Mouse (Mus musculus): ENCODE measurements around the gene Axin2.

Gene Axin2

DNA sequence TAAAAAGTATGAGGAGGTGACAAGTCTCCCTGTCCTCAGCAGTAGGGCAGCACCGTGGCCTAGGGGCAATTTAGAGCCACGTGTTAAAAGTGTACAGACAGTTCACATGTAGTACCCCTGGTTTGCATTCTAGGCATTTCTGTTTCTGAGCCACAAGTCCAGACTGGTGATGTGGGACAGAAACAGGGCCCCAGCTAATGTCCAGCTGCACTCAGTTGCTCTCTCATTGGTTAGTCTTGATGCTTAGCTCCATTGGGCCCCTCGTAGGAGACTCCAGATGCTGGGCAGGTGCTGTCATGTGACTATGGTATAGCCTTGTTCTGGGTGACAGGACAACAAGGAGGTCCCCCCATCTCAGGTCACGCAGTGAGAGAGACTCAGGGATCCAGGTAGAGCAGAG, 9.0 kb downstream of the Axin2 start:
- no peak for DNase-seq (ENCODE audit: low spot score)

DNA sequence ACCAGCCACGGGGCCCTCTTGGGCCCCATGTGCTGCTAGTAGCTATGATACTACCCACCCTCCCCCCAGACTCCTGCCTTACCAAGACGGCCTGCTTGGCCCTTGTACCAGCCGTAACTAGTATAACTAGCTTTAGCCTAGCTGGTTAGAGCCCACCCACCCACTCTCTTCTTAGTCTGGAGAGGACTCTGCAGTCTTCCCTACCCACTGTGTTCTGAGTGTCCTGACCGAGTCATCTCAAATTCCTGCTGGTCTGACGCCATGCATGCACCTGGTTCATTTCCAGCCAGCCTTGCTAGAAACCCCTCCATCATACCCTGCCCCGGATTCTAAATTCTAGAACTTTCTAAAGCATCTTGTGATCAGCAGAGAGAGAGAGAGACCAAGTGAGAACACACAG, 9.6 kb downstream of the Axin2 start:
- DNase-seq (ENCODE audit: low spot score), result no peak

DNA sequence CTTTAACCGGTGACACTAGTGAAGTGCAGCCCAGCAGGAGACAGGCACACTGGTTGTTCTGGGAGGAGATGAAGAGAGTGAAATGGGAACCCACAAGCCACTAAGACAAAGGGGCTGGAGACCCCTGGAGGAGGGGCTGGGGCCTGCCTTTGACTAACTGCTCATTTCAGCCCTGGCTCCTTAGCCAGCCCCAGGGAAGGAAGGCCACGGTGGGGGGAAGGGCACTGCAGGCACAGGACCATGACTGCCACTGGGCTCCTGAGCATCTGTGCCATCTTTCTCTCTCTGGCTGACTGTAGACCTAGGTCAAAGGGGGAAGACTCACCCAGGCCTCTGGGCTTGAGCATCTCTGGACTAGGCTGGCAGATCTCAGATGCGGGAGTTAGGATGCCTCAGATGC, 10.5 kb downstream of the Axin2 start:
- DNase-seq (ENCODE audit: low spot score), result no peak

DNA sequence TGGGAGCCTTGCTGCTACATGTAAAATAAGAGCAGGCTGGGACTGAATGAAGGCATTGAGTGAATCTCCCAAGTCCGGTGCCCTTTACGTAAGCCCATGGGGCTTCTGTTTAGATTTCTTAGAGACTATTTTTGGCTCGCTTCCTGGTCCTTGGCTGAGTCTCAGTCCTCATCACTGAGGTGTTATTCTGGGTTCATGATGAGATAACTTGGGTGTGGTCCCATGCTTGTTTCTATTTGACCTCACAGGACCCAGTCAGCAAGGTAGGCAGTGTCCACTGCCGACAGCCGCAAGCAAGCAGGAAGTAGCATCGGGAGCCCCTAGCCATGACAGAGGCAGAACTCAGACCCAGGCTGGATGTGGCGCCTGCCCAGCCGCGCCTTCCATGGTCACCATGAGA, 13.7 kb downstream of the Axin2 start:
- DNase-seq (ENCODE audit: low spot score), result no peak

DNA sequence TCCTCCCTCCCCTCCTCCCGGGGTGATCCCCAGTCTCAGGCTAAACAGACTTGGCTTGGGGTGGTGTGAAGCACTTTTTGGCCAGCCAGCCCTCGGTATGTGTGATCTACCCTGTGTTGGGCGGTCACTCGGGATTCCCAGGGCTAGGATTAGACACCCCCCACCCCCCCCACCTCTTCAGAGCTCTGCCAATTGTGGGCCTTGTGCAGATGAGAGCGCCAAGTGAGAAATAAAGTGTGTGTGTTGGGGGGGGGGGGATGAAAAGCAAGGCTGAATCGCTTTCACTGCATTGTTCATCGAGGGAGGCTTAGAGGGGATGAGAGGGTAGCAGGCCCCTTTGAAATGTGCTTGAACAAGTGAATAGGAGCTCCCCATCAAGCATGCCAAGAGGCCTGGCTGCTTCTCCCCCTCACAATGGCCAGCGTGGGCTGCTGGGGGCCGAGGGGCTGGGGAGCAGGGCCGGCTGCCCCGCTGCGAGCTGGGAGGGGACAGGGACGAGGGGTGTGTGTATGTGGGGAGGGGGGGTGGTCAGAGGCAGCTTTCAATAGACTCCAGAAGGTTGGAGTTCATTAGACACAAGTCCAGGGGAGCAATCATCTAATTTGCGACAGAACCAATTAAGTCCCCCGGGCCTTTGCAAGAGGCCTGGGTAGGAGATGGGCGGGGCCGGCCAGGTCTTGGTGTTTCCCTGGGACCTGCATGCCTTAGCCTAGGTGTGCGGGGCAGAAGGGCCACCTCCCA, 15.1 kb downstream of the Axin2 start:
- no peak for DNase-seq (ENCODE audit: low spot score)

DNA sequence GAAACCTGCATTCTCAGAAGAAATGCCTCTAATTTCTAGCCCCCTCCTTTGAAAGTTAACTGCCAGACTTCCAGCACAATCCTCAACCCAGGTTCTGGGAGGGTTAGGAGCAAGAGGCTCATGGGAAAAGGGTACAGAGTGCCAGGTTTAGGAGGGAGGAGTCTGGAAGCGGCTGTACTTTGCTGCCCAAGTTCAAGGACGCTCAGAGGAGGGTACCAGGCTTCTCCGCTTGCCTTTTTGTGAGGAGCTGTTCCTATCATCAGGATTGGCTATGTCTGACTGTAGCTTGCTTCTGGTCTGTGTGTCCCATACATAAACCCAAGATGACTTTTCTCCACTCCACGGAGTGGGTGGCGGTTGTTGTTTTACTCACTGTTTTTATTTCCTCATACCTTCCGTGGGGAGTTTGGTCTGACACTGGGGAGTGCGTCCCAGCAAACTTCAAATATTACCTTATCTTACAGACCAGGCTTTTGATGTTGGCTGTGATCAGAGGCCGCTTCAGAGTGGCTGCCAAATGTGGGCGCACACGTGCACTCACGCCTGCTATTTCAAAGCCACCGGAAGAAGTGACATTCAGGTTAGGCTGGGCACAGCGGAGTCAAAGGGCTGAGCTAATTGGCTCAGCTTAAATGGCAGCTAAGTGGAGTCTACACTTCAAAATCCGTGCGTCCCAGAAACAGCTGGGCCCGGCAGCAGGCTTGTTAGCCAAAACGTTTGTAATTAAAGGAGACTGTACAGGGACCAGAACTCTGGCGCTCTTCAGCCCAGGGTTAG, 16.1 kb downstream of the Axin2 start:
- DNase-seq (ENCODE audit: low spot score), result no peak

DNA sequence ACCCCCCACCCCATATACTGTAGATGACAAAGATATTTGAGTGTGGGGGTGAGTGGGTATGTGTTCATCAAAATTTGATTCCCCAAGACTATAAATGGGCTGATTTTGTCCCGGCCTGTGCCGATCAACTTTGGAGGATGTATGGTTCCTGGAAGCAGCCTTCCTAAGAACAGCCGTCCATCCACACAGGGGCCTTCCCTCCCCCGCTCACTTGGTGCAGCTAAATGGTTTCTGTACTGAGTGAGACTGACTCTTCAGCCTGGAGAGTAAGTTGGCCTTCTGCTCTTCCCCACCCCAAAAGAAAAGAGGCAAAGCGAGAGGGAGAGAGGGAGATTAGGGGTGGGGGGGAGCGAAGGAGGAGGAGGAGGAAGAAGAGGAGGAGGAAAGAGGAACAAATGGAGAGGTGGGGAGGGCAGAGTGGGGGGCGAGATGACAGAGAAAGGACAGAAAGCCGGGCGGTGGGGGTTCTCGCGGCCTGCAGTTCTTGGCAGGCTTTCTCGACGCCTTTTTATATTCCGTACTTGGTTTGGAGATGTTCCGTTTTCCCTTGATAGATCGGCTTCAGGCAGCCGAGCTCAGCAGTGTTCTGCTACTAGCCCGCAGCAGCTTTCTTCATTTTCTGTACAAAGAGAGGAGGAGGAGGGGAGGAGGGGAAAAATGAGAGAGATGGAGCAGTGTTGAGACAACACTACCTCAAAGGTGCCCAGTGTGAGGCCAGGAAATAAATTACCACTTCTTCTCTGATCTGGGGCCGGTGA, 20.7 kb downstream of the Axin2 start:
- DNase-seq (ENCODE audit: low spot score), result no peak

DNA sequence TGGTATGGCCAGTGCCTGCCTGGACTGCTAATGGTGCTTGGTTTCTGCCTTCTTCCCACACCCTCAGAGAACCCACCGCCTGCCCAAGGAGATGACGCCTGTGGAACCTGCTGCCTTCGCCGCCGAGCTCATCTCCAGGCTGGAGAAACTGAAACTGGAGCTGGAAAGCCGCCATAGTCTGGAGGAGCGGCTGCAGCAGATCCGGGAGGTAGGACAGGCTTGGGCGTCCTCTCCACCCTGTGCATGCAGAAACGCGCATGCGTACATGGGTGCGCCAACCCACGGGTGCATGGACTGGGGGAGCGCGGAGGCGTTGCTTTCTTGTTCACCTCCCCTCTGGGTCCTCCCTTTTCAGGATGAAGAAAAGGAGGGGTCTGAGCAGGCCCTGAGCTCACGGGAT, 21.7 kb downstream of the Axin2 start:
- DNase-seq (ENCODE audit: low spot score), result no peak

DNA sequence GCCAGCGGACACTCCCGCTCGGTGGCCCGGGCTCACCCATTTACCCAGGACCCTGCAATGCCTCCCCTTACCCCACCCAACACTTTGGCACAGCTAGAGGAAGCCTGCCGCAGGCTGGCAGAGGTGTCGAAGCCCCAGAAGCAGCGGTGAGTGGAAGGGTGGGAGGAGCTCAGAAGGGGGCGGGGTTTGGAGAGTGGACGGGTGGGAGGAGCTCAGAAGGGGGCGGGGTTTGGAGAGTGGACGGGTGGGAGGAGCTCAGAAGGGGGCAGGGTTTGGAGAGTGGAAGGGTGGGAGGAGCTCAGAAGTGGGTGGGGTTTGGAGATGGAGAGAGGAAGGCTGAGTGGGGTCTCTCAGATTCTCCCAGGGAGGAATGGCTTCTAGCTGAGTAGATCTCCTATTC, 23.6 kb downstream of the Axin2 start:
- no peak for DNase-seq (ENCODE audit: low spot score)

DNA sequence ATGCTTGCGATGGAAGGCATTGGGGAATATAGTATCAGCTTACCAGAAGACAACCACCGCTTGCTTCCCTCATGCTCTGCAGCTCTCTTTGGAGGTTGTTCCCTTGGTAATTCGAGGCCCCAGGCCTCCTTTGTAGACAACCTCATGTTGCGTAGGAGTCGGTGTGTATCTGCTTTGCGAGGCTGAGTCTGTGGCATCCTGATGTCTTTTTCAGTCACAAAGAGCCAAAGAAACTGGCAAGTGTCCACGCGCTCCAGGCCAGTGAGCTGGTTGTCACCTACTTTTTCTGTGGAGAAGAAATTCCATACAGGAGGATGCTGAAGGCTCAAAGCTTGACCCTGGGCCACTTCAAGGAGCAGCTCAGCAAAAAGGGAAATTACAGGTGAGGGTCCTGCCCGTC, 25.5 kb downstream of the Axin2 start:
- no peak for DNase-seq (ENCODE audit: low spot score)

DNA sequence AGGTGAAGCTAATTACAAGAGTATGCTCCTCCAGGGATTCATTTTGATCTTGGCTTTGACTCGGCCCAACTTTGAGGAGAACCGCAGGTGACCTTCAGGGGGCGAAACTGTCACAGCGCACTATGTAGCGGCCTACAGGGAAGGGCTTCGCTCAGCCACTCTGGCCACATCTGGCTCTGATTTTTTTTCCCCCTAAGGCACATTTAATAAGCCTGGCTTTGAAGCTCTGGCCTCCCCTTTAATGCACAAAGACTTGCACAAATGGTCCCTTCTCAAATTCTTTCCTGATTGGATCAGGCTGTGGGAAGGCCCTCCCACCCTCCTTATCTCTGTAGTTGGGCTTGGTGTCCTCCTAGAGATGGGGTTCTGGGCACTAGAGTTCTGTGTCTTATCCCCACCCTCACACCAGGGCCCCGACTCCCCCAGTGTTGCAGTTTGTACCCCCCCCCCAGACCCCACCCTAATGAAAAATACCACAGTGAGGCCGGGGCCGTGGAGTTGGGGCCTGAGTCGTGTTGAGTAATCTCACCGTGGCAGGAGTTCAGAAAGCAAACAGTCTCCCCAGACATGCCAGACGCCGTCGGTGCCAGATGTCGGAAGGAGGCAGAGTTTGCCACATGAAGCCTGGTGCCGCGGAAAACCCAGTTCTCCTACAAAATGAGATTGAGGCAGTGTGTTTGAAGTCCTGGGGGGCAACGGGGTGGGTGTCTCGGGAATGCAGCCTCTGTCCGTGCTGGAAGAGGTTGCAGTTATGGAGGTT, 27.5 kb downstream of the Axin2 start:
- DNase-seq (ENCODE audit: low spot score), result no peak

DNA sequence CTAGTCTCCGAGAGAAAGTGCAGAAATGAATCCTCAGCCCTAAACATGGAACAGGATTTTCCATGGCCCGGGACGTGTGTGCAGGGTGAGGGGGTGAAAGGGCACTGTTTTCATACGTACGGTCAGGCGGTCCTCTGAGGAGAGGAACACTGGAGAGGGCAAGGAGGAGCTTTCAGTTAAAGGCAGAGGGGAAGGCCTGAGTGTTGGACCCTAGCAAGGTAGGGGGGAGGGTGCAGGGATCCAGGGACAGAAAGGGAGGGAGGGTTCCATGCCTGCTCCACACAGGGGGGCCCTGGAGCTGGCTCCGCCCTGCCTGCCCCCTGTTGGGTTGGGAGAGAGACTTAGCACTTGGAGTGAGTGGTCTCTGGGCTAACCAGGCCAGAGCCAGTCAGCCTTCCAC, 28.4 kb downstream of the Axin2 start:
- no peak for DNase-seq (ENCODE audit: low spot score)

DNA sequence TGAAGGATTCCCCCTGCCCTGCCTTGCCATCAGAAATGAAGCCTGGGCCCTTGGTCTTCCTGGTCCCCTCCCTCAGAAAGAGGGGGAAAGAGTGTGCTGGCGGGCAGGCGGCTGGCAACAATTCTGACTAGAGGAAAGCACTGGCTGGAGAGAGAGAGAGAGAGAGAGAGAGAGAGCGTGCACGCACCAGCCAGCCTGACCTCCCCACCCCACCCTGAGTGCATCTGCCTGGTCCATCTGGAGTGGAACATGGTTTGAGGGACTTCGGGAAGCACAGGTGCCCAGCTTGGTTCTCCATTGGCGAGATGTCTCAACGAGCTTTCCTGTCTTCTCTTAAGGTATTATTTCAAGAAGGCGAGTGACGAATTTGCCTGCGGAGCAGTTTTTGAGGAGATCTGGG, 28.8 kb downstream of the Axin2 start:
- DNase-seq (ENCODE audit: low spot score), result no peak

DNA sequence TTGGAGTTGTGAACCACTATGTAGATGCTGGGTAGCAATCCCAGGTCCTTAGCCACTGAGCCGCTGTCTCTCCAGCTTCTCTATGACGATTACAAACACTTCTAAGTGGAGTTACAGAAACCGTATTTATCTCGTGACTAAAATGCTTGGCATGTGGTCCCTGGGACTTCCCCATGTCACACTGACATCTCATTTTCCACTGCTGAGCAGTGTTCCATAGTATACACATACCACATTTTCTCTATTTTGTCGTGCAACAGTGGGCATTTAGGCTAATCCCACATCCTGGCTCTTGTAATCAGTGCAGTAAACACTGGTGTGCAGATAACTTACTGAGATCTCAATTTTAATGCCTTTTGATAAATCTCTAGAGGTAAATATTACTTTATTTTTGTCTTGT, 32.2 kb downstream of the Axin2 start:
- no peak for DNase-seq (ENCODE audit: low spot score)

DNA sequence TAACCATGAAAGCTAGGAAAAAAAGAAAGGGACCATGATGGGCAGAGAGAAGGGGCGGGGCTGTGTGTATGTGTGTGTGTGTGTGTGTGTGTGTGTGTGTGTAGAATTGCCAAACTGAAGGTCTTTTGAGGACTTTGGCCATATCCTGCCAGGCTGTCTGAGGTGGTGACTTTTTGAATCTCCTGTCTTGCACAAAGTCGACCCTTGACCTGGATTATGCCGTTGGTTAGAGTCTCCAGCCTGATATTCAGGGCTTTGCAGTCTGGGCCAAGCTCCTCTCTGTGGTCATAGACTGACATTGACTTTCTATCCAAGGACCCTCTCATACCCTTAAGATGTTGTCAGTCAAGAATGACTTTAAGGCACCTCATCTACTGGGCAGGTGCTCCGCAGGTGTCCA, 35.8 kb downstream of the Axin2 start:
- no peak for DNase-seq (ENCODE audit: low spot score)

DNA sequence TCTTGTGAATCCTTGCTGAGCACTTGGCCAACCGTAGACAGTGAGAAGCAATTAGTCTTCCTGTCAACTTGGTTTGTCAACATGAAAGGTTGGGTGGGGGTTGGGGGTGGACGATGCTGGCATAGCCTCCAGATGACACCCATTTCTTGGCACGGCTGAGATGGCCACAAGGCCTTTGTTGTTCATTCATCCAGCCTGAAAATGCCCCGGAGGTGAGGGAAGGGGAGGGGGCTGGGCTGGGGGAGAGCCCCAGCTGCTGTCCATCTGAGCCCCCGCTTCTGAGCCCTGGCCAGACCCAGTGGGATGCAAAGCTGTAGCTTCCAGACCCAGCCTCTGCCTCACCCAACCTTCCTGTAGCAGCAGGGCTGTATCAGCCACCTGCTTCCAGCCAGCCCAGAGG, 38.2 kb downstream of the Axin2 start:
- no peak for DNase-seq (ENCODE audit: low spot score)

DNA sequence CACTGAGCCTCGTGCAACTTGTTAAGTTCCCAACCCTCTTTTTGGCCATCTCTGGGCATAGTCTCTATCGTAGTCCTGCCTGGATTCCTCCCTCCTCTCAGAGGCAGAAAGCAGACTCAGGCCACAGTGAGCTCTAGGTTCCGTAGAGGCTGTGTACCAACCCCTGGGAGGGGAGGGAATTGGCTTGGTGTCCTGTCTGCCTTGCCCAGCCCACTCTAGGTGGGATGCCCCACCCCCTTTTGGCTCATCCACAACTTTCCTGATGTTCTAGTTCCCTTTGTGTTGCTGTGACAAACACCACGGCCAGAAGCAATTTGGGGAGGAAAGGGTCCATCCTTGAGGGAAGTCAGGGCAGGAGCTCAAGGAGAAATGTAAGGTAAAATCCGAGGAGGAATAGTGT, 39.0 kb downstream of the Axin2 start:
- DNase-seq (ENCODE audit: low spot score), result no peak

DNA sequence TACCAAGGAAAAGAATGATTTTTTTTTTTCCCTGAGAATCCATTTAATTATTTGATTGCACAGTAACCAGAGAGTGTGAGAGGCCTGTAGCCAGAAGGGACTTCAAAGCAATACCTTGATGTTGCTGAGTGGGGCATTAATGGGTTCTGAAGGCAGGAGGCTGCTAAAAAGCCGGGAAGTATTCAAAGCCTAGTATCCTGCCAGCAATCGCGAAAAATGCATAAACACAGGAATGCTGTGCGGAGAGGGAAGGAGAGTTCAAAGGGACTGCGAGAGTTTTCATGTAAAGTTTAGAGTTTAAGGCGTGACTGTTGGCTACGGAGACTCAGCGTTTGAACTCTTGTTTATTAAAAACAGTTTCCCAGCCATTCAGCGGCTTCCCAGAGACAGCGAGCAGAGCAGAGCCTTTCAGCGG, 41.5 kb downstream of the Axin2 start:
- DNase-seq (ENCODE audit: low spot score), result no peak

DNA sequence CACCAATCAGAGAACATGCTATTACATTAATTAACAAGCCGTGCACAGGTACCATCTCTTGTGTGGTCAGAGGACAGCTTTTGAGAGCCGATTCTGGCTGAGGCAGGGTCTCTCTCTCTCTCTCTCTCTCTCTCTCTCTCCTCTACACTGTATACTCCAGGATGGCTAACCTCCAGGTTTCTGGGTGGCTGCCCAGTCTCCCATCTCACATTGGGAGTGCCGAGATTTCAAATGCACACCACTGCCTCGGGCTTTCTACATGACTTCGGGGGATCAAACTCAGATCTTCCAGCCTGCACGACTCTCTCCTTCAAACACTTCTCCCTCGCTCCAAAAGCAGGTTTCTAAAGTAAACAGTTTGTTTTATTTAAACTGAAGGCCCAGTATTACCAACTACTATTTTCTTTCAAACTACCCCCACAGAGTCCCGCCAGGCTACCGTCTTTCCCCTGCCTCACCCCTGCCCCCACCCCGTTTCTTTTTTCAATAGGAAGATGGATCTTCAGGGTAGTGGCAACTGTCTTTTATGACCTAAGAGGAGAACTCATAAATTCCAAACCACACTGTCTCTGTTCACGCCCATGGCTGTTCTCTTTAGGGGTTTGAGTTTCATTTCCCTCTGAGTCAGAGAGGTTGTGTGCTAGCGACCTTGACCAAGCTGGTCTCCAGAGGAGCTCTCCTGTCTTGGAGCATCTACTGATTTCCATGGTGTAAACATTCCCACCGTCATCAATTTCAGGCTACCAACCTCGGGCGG, 43.5 kb downstream of the Axin2 start:
- no peak for DNase-seq (ENCODE audit: low spot score)

DNA sequence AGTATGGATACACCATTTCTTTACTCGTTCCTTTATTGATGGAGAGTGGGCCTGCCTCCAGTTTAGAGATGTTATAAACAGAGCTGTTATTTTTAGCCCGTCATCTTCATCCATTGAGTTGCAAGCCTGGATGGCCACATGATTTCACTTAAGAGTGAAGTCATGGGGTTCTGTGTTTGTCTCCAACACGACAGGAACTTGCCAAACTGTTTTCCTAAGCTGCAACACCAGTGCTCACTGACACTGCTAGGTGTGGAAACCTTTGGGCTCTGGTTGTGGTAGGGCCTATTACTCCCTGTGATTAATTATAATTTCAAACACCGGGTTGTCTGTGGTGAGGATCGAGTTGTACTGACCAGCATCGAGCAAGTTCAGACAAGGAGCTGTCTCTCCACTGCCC, 45.6 kb downstream of the Axin2 start:
- no peak for DNase-seq (ENCODE audit: low spot score)

DNA sequence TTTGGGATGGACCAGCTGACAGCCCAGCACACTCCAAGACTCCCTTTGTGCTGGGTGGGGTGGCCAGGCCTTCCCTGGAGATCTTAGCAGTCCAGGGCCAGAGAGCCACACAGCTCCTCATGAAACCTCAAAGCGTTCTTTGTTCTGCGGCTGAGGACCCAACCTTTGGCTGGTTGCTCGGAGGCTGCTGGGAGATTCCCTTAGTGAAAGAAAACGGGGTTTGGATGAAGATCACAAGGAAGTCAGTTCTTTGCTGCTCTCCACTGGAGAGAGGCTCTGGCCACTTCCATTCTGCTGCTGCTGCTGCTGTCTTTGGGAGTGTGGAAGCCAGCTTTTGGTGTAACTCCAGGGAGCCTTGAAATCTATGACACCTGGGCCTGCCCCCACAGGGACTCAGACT, 53.3 kb downstream of the Axin2 start:
- no peak for DNase-seq (ENCODE audit: low spot score)

DNA sequence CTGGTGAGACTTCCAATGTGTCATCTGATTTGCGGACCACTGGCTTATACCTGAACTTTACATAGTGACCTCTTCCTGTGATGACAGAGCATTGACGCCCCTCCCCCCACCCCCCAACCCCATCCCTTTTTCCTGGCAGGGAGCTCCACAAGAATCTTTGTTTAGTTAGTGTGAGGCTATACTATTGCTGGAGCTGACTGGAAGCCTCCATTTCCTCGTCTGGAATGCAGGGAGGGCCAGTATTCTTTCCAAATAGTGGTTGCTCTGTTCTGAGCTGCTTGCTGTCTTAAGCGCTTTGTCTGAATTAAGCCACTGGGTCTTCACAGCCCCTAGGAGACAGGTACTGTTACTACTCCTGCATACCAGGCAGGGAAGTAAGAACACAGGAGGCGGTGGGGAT, 53.7 kb downstream of the Axin2 start:
- DNase-seq (ENCODE audit: low spot score), result no peak

All from ovary, adult 18-20 months (tissue).